Mouse (Mus musculus) lung, postnatal 25 days (tissue): ENCODE results near the gene Pafah1b1.

Experiments used
- DNase-seq: peaks from one replicate; pipeline ENCODE4 v3.0.0; 2022; ENCODE audit warnings: low spot score

Pafah1b1 gene

DNA sequence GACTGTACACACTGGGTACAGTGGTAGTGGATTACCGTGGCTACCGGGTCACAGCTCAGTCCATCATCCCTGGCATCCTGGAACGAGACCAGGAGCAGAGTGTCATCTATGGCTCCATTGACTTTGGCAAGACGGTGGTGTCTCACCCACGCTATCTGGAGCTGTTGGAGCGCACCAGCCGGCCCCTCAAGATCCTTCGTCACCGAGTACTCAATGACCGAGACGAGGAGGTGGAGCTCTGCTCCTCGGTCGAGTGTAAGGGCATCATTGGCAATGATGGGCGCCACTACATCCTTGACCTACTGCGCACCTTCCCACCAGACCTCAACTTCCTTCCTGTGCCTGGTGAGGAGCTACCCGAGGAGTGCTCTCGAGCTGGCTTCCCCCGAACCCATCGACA, 62.8 kb downstream of the Pafah1b1 start:
- no peak for DNase-seq

DNA sequence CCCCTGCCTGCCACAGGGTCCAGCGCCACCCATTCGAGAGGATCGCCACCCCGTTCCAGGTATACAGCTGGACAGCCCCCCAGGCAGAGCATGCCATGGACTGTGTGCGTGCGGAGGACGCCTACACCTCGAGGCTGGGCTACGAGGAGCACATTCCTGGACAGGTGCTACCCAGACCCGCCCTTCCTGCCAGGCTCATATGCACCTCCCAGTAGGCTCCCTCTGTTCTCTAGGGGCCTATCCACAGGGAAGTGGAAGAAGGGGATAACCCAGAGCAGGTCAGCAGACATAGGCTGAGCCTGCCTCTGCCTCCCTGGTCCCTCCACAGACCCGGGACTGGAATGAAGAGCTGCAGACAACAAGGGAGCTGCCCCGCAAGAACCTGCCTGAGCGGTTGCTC, 64.1 kb downstream of the Pafah1b1 start:
- no peak for DNase-seq

DNA sequence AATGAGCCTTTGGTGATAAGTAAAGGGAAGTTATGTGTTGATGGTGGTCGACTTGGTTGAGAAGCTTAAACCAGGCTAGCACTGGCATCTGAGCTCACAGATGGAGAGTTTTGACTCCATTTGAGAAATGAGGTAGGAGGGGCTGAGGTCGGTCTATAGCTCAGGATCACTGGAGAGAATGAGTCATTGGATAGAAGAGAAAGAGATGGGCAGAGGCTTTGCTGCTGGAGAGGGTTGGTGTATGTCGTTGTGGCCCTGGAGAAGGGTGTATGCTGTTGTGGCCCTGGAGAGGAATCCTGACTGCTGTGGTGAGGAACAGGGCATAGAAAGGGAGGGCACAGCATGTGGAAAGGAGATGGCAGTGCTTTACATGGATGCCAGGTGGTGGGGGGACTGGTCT, 68.5 kb downstream of the Pafah1b1 start:
- no peak for DNase-seq

GRCm38 (mm10) chr11:74653385-74653784, 71.1 kb downstream of the Pafah1b1 start:
- DNase-seq, result no peak

DNA sequence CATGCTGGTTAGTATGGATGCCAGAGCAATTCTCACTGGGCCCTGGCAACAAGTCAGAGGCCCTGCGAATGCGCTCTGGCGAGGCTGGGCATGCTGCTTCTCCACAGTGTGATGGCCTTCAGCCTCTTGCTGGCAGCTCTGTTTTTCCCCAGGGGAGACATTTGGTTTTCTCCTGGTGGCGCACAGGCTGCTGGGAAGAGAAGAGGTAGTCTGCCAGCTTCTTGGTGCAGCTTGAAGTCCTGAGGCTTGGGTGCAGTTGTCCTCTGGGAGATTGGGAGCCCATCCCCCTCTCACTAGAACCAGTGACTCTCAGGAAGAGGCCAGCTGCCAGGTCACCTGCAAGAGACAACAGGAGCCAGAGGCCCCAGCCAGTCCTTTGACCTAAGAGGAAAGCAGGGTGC, 71.7 kb downstream of the Pafah1b1 start:
- no peak for DNase-seq

- DNase-seq, result no peak
Measured at GRCm38 (mm10) chr11:74650576-74651100, 73.8 kb downstream of the Pafah1b1 start.

DNA sequence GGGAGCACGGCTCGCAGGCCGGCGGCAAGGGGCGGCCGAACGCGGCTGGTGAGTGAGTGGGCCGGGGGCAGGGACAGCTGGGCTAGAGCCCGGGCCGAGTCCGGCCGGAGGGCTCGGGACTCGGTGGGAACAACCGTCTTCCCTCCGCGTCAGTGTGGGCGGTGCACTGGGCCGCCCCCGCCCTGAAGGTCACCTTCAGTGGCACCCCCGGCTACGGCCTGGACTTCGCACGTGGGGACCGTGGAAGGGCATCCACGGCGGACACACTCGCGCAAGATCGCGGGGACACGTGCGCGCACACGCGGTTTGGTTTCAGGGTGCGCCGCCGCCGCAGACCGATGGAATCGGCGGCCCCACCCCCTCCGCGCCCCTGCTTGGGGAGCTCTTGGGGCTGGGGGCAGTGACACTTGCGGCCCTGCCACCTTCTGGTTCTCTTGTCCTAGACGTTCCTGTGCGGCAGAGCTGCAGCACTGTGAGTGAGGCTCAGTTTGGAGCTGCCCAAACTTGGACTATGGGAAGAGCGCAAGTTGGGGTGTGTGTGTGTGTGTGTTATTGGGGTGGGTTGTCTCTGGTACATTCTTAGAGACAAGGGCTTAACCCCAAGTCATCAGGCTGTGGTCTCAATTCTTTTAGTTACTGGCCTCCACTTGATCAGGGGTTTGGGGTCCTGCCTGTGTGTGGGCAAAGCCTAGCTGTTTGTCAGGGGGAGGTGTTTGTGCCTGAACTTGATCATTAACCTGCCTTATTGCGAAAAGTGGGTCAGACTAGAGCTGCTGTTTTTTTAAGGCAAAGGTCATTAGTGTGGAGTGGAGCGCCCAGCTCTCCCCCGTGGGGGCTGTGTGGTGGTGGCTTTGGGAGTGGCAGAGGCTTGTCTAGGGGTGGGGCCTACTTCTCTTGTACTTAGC, 74.6 kb downstream of the Pafah1b1 start:
- DNase-seq, result peak; percentile 59

DNA sequence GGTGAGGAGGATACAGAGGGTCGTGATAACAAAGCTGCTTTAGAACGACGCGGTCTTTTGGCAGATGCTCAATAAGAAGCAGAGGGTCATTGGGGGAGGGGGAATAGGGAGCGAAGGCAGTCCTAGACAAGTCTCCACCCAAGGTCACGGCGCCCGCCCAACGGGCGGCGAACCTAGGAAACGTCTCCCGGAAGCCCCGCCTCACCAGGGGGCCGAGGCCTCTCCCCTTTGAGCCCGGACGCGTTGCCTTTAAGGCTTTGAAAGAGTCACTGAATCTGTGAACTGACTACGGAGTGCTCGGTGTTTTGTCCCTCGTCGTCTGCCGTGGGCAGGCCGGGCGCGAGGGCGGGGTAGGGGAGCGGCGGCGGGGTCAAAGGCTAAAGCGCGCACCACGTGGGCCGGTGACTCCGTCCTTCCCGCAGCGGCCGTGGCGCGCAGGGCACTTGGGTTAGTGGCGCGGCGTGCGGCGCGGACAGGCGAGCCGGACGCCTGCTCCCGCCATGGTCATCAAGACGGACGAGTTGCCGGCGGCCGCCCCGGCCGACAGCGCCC, 75.3 kb downstream of the Pafah1b1 start, which contains the start of gene Cluh:
TSS of gene Cluh (plus strand) at position 401 of the 552 bp plus-strand sequence.
- peak; percentile 99 for DNase-seq

DNA sequence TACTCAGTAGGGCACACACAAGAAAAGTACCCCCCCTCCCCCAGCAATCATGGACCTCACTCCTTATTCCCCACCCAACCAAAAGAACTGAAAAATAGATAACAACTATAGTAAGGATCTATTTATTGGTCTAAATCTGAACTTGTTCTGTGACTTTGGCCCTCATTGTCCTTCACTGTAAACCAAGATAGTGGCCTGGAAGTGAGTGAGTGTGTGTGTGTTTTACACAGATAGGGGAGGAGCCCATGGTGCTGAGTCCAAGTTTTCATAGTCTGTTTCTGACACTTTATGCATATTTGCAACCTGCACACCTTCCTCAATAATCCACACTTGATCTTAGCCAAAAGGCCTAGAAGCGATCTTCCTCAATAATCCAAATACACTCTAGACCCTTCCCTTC, 75.8 kb downstream of the Pafah1b1 start:
- no peak for DNase-seq

GRCm38 (mm10) chr11:74647966-74648365, 76.5 kb downstream of the Pafah1b1 start:
- peak; percentile 52 for DNase-seq

DNA sequence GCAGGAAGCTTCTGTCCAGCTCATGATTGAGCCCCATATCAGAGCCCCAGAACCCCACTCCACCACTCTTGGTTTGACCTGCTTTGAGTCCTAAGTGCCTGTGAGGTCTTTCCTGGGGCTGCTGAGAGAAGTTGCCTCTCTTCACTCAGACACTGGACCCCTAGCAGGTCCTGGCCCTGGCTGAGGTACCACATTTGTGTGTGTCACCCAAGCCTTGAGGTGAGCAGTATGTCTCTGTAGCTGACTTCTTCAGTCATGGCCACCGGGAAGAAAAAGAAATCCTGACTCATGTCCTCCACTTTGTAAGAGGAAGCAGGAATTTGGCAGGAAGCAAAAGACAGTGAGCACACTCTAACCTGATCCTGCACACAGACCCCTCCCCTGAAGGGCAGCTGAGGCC, 84.8 kb downstream of the Pafah1b1 start:
- DNase-seq, result no peak

DNA sequence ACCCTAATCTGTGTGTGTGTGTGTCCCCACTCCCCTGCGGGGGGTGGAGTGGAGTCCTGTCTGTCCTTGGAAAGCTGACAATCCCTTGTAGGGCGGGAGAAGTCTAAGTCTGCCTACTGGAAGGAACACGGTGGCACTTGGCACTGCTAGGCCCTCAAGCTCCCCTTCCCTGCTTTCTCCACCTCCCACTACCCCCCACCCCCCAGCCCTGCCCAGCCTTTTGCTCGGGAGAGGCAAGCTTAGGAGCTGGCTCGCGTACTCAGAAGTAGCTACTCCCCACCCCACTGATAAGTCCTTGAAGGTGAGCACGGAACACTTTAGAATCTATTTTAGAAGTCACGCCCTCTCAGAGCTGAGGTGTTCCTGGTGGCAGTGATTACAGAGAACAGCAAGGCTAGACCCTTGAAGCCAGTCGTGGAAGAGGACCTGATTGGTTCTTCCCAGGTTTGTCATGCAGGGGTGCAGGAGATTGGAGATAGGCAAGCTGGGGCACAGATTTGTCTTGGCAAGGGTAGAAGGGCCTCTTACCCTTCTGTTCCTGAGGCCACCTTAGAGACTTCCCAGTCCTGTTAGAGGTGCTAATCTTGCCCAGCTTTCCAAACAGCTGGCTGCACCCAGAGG, 85.6 kb downstream of the Pafah1b1 start:
- DNase-seq, result peak; percentile 73

GRCm38 (mm10) chr11:74637971-74638790, 86.3 kb downstream of the Pafah1b1 start:
- DNase-seq, result peak; percentile 80

- no peak for DNase-seq
Measured at GRCm38 (mm10) chr11:74637486-74637885, 87.0 kb downstream of the Pafah1b1 start.

- peak; percentile 78 for DNase-seq
Measured at GRCm38 (mm10) chr11:74634490-74635275, 89.8 kb downstream of the Pafah1b1 start.

DNA sequence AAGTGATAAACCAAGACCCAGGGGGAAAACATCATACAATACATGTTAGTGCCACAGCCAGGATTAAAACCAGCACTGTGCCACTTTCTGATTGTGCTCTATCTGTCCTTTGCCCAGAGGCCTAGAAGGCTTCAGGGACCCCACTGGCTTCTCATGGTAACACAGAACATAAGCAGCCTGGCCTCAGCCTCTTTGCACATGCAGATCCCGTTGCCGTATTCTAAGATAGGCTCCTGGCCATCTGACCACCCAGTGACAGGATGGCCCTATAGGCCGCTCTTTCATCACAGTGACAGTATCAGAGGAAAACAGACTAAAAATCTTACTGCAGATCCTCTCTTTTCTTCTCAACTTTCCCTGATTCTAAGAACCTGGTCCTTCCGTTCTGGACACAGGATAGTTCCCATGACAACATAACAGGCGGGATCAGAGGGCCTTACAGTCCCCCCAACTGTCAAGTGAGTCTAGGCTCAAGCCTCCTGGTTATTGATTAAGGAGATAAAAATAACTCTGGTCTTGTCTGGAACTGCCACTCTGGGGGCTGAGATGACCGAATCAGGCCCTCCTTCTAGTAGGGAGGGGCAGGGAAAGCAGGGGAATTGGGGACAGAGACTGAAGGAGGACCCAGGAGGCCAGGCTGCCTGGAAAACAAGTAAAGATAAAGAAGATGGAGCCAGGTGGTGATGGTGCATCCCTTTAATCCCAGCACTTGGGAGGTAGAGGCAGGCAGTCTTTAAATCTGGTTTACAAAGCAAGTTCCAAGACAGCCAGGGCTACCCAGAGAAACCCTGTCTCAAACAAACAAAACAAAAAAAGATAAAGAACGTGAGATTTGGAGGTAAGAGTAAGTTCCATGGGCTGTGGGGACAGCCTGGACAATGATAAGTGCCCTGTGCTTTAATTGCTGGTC, 92.3 kb downstream of the Pafah1b1 start:
- no peak for DNase-seq

DNA sequence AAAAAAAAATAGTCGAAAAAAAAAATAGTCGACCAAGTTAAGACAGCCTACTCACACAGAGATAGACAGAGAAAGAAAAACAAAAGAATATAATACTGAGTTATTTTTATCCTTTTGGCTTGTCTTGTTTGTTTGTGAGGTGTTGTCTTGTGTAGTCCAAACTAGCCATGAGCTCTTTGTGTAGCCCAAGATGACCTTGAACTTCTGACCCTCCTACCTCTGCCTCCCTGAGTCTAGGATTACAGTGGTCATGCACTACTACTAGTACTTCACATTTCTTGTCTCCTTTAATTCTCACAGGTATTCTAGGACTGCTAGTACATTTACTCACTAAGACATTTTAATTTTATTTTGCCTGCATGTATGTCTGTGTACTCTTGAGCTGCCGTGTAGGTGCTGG, 97.0 kb downstream of the Pafah1b1 start:
- DNase-seq, result no peak

DNA sequence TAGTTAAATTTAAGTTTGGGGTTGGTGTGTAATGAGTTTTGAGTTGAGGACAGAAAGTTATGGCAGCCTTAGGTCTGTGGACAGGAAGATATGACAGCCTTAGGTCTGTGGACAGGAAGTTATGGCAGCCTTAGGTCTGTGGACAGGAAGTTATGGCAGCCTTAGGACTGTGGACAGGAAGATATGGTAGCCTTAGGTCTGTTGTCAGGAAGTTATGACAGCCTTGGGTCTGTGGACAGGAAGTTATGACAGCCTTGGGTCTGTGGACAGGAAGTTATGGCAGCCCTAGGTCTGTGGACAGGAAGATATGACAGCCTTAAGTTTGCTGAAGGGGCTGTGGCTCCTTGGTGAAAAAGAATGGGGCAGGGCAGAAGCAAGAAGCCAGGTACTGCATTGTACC, 99.1 kb downstream of the Pafah1b1 start:
- no peak for DNase-seq
